Mouse (Mus musculus): Measurements from ENCODE around the gene Ypel3.

Ypel3 gene

GRCm38 (mm10) chr7:126795387-126796317, 18.9 kb downstream of the Ypel3 start:
- DNase-seq = no peak

- no peak for DNase-seq
Observed at GRCm38 (mm10) chr7:126796350-126796932, 19.7 kb downstream of the Ypel3 start.

GRCm38 (mm10) chr7:126797411-126798126, 20.8 kb downstream of the Ypel3 start, which contains the start of gene Fam57b:
Fam57b (plus strand) TSS chr7:126797668.
- peak; percentile 46 for DNase-seq

GRCm38 (mm10) chr7:126798127-126799049, 21.6 kb downstream of the Ypel3 start:
- DNase-seq = peak; percentile 52

GRCm38 (mm10) chr7:126799050-126799467, 22.3 kb downstream of the Ypel3 start:
- peak; percentile 96 for DNase-seq

GRCm38 (mm10) chr7:126799468-126800268, 22.9 kb downstream of the Ypel3 start:
- DNase-seq = peak; percentile 87

- DNase-seq = no peak
Observed at GRCm38 (mm10) chr7:126800269-126801056, 23.7 kb downstream of the Ypel3 start.

GRCm38 (mm10) chr7:126801057-126801422, 24.3 kb downstream of the Ypel3 start:
- no peak for DNase-seq

GRCm38 (mm10) chr7:126802134-126802889, 25.6 kb downstream of the Ypel3 start:
- DNase-seq = no peak

- DNase-seq = no peak
Observed at GRCm38 (mm10) chr7:126803181-126803580, 26.4 kb downstream of the Ypel3 start.

GRCm38 (mm10) chr7:126803751-126804150, 27.0 kb downstream of the Ypel3 start:
- DNase-seq = no peak

GRCm38 (mm10) chr7:126806956-126807355, 30.2 kb downstream of the Ypel3 start:
- DNase-seq = peak; percentile 60

- no peak for DNase-seq
Observed at GRCm38 (mm10) chr7:126807405-126807804, 30.6 kb downstream of the Ypel3 start.

- peak; percentile 92 for DNase-seq
Observed at GRCm38 (mm10) chr7:126808703-126809455, 32.1 kb downstream of the Ypel3 start.

GRCm38 (mm10) chr7:126809723-126810369, 33.1 kb downstream of the Ypel3 start:
- DNase-seq = no peak

- no peak for DNase-seq
Observed at GRCm38 (mm10) chr7:126815726-126816222, 39.0 kb downstream of the Ypel3 start.

- no peak for DNase-seq
Observed at GRCm38 (mm10) chr7:126816494-126816893, 39.7 kb downstream of the Ypel3 start.

- DNase-seq = no peak
Observed at GRCm38 (mm10) chr7:126817595-126817994, 40.8 kb downstream of the Ypel3 start.
